Mouse (Mus musculus) small intestine, adult 10 weeks (tissue): ENCODE results near the gene Ctrb1. TPM values are rescaled to one million over a fixed set of nuclear protein-coding genes. Genes with fewer than 3 reads are reported as not detected.

Experiments
- polyA plus RNA-seq: library from polyadenylated mRNA; stranded (reverse); fragments of 350-450 nt; fragmentation: Illumina TruSeq; extraction: RNeasy Lipid Tissue Mini Kit (QIAGEN cat#74804); gene quantifications from one replicate; pipeline ENCODE4 v1.2.3, GENCODE M21; 2014; ENCODE audit warnings: low replicate concordance

Gene Ctrb1
- 21.4 TPM for polyA plus RNA-seq

GRCm38 (mm10) chr8:111690960-111691445 is at the start of gene Ctrb1:
TSS of gene Ctrb1 (minus strand) at chr8:111691010.

GRCm38 (mm10) chr8:111643264-111644141 is 47.3 kb downstream of the Ctrb1 start, which contains the start of gene Zfp1:
TSS of gene Zfp1 (plus strand) at chr8:111643401.

Other genes starting within 250 kb of the Ctrb1 start
- gene Wdr59, start 168.9 kb downstream of the Ctrb1 start, polyA plus RNA-seq: 2.9 TPM
- gene Znrf1, start 154.9 kb downstream of the Ctrb1 start, polyA plus RNA-seq: 4.7 TPM
- 0.67 TPM for gene Ldhd, start 60.6 kb downstream of the Ctrb1 start, polyA plus RNA-seq
- gene Zfp1, start 47.6 kb downstream of the Ctrb1 start, polyA plus RNA-seq: 5.7 TPM
- gene Bcar1, start 52.8 kb upstream of the Ctrb1 start, polyA plus RNA-seq: 0.67 TPM
- gene Cfdp1, start 163.3 kb upstream of the Ctrb1 start, polyA plus RNA-seq: 59.6 TPM
- 41.7 TPM for gene Tmem170, start 185.7 kb upstream of the Ctrb1 start, polyA plus RNA-seq
- gene Chst5, start 219.4 kb upstream of the Ctrb1 start, polyA plus RNA-seq: not detected
- 0.52 TPM for gene Tmem231, start 242.9 kb upstream of the Ctrb1 start, polyA plus RNA-seq
- gene Gabarapl2, start 249.7 kb upstream of the Ctrb1 start, polyA plus RNA-seq: 154 TPM